Mouse (Mus musculus) CH12.LX (cell line): ENCODE results near the gene Ngp.

Experiments
- CHD2 ChIP-seq: IDR thresholded peaks from 2 replicates; pipeline ENCODE4 v1.6.1; 2011; ENCODE audit warnings: low read length, improper control_type of control experiment
- CTCF ChIP-seq, 2 experiments: IDR thresholded peaks in 1 of 2; conservative IDR thresholded peaks in 1 of 2; 2 replicates each; pipeline ENCODE4 v1.5.1; 2011 to 2012; ENCODE audit warnings: low read depth in 2 of 2, low read length in 2 of 2, improper control_type of control experiment in 1 of 2, inconsistent platforms in 1 of 2, mild to moderate bottlenecking in 1 of 2, moderate library complexity in 1 of 2
- ELF1 ChIP-seq: IDR thresholded peaks from 2 replicates; pipeline ENCODE4 v1.6.1; 2014; ENCODE audit warnings: low read depth, mild to moderate bottlenecking, inconsistent platforms, low read length, improper control_type of control experiment
- EP300 ChIP-seq: IDR thresholded peaks from 2 replicates; pipeline ENCODE4 v1.6.1; 2011; ENCODE audit warnings: low read length, improper control_type of control experiment
- ETS1 ChIP-seq: conservative IDR thresholded peaks from 2 replicates; pipeline ENCODE4 v1.6.1; 2012; ENCODE audit warnings: low read depth, mild to moderate bottlenecking, inconsistent platforms, low read length, improper control_type of control experiment, moderate library complexity
- POLR2A ChIP-seq: IDR thresholded peaks from 2 replicates; pipeline ENCODE4 v1.6.1; 2011; ENCODE audit warnings: low read depth, mild to moderate bottlenecking, improper control_type of control experiment, low read length
- TCF12 ChIP-seq: IDR thresholded peaks from 2 replicates; pipeline ENCODE4 v1.6.1; 2014; ENCODE audit warnings: low read depth, mild to moderate bottlenecking, inconsistent platforms, low read length, improper control_type of control experiment
- USF1 ChIP-seq: IDR thresholded peaks from 2 replicates; pipeline ENCODE4 v1.6.1; 2014; ENCODE audit warnings: low read depth, mild to moderate bottlenecking, inconsistent platforms, low read length, improper control_type of control experiment
- ZC3H11A ChIP-seq: IDR thresholded peaks from 2 replicates; pipeline ENCODE4 v1.6.1; 2012; ENCODE audit warnings: low read depth, mild to moderate bottlenecking, inconsistent platforms, low read length, improper control_type of control experiment
- ZKSCAN1 ChIP-seq: IDR thresholded peaks from 2 replicates; pipeline ENCODE4 v1.6.1; 2012; ENCODE audit warnings: low read depth, inconsistent platforms, low read length, improper control_type of control experiment, borderline replicate concordance

DNA sequence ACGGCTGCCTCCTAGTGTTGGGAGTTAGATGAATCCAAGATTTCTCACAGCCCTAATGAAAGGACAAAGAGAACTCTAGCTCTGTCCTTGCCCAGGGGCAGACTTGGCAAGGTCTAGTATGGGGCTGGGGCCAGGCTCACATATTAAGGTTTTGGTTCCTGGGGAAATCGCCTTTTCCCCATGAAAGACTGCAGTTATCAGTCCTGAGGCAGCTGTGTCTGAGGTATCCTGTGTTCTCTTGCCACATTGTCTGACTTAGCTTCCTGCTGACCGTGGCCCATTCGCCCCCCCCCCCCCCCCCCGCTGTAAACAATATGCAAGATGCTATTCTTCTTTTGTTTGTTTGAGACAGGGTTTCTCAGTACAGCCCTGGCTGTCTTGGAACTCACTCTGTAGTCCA, 20.5 kb downstream of the Ngp start:
- TF ChIP-seq POLR2A = no peak
- no peak for TF ChIP-seq ELF1
- TF ChIP-seq CHD2 = no peak
- no peak for TF ChIP-seq USF1
- no peak for TF ChIP-seq CTCF (conservative IDR thresholded peaks at IDR 0.05 in 1 of 2, IDR thresholded peaks at IDR 0.05 in 1 of 2; ENCODE audit: low read depth in 2 of 2, low read length in 2 of 2)
- no peak for TF ChIP-seq TCF12
- TF ChIP-seq ETS1 = no peak
- no peak for TF ChIP-seq ZC3H11A
- no peak for TF ChIP-seq EP300
- TF ChIP-seq ZKSCAN1 = no peak
